Mouse (Mus musculus) thymus, postnatal 36 days (tissue): Measurements from ENCODE around the gene Btbd35f2.
"Not testable (repeated sequence)": the region's sequence is repeated elsewhere in the genome, so short reads cannot be mapped to it uniquely, and the experiment has no call there.

Experiments
- DNase-seq, 2 experiments: peaks; one replicate each; pipeline ENCODE4 v3.0.0; 2022; ENCODE audit warnings: mixed read lengths in 2 of 2

The Btbd35f2 gene

DNA sequence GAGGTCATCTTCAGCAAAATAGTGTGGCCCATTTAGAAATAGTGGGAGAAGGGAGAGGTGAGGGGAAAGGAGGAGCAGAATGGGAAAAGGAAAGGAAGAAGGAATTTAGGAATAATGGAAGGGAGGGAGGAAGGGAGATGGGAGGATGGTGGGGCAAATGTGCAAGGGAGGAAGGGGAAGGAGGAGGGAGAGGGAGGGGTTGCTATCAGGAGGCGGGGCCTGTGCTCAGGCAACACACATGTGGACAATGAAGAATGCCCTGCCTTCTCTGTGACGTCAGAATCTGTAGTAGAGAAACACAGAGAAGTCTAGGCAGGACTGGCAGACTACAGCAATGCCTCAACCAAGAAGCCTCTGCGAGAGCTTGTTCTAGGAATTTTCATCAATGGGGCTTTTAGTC is at the start of gene Btbd35f2:
TSS of gene Btbd35f2 (plus strand) at position 301 of the 400 bp plus-strand sequence.
- DNase-seq = not testable (repeated sequence)
